Comparison of ENCODE assay signal across 20 mouse cellular contexts in the genomic region with DNA sequence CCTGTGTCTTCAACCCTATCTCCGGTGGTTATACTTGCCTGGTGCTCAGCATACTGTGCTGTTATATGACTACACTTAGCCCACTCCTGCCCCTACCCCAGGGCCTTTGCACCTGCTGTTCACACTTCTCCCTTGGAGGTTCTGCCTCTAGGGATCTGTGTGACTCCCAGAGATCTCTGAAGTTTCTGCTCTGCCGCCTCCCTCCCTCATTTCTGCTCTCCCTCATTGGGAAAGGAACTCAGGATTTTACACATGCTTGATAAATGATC. TPM values are rescaled to one million over a fixed set of nuclear protein-coding genes. Genes with fewer than 3 reads are reported as not detected.
DNase-seq lines count a peak whose midpoint lies in the region; ATAC-seq and TF ChIP-seq lines count a peak whose summit lies in the region.
"Had no signal": no experiment of that assay in that cellular context is flagged by ENCODE, and none has a peak within 500 bp of the region (broad histone marks: within the 10 kb centered on the region; RNA-seq: fewer than 3 reads in every experiment).

No protein-coding gene starts in this region.

- peaks cover 52% of the 10 kb centered on the region for H3K4me1 ChIP-seq in forebrain, embryonic 10.5 days
- H3K4me1 ChIP-seq in forebrain, postnatal 0 days (ENCODE audit: insufficient read depth) = no peaks in the 10 kb centered on the region
- peaks cover 9% of the 10 kb centered on the region; the same call in 1 of the 2 replicates for H3K4me1 ChIP-seq in liver, postnatal 0 days (ENCODE audit: insufficient read depth)
- H3K4me1 ChIP-seq in ES-E14 (ENCODE audit: control insufficient read depth in 2 of 2, insufficient read depth in 2 of 2, low read length in 2 of 2, poor library complexity in 1 of 2) = peaks cover 5 to 38% of the 10 kb centered on the region in 2 experiments; a peak in 3 of 4 replicates

- no peak for DNase-seq in forebrain, embryonic 10.5 days (ENCODE audit: extremely low spot score, low spot score)
- DNase-seq in forebrain, postnatal 0 days = no peak
- DNase-seq in liver, postnatal 0 days = no peak
- DNase-seq in liver (no peak), ES-E14 (ENCODE audit: low read depth, low spot score) (no peak)
- DNase-seq in left cerebral cortex, adult 2 months (ENCODE audit: extremely low spot score in 1 of 2, low spot score in 2 of 2) = no peak
- DNase-seq in gastrocnemius, postnatal 14 days = no peak
- DNase-seq: adrenal gland, postnatal 25 days; cerebellum, adult 9-10 months; gastrocnemius, adult 2 months; kidney, postnatal 10 days; liver, embryonic 13.5 days; lung, embryonic 14.5 days; right cerebral cortex, postnatal 14 days had no signal

- TF ChIP-seq EP300 in liver, postnatal 0 days (IDR thresholded peaks at IDR 0.05; ENCODE audit: low read depth) = no peak

- peak overlapping the region; percentile 85 for H3K27ac ChIP-seq in forebrain, embryonic 10.5 days
- no peak overlapping the region for H3K27ac ChIP-seq in forebrain, postnatal 0 days (ENCODE audit: low read depth, low read length)
- no peak overlapping the region for H3K27ac ChIP-seq in liver, postnatal 0 days (ENCODE audit: low read depth)
- H3K27ac ChIP-seq in ES-E14 (ENCODE audit: insufficient read depth, low read depth, low read length, poor library complexity, severe bottlenecking) (peak overlapping the region; percentile 96), macrophage (peak overlapping the region; percentile 86)
- H3K27ac ChIP-seq in left cerebral cortex, adult 2 months = no peak overlapping the region
- H3K27ac ChIP-seq: gastrocnemius, adult 2 months; hindbrain, postnatal 0 days; liver, embryonic 13.5 days; midbrain, embryonic 13.5 days had no signal

- H3K27me3 ChIP-seq in forebrain, embryonic 10.5 days (ENCODE audit: poor library complexity, severe bottlenecking) = peaks cover 28% of the 10 kb centered on the region
- no peaks in the 10 kb centered on the region for H3K27me3 ChIP-seq in forebrain, postnatal 0 days (ENCODE audit: insufficient read depth, low read length)
- H3K27me3 ChIP-seq in liver, postnatal 0 days (ENCODE audit: insufficient read depth, low read length) = no peaks in the 10 kb centered on the region
- H3K27me3 ChIP-seq: limb, embryonic 13.5 days had no signal

- no peak overlapping the region for H3K4me3 ChIP-seq in forebrain, embryonic 10.5 days
- no peak overlapping the region for H3K4me3 ChIP-seq in forebrain, postnatal 0 days (ENCODE audit: low read depth, low read length)
- H3K4me3 ChIP-seq in liver, postnatal 0 days (ENCODE audit: low read depth, low read length) = no peak overlapping the region
- H3K4me3 ChIP-seq in ES-E14 (ENCODE audit: insufficient read depth in 1 of 2, low read depth in 1 of 2, low read length in 2 of 2, poor library complexity in 1 of 2, severe bottlenecking in 1 of 2) = peak overlapping the region in 1 of 2 experiments; percentile 6; a peak in 1 of 4 replicates
- no peak overlapping the region for H3K4me3 ChIP-seq in macrophage (ENCODE audit: inconsistent target)
- no peak overlapping the region for H3K4me3 ChIP-seq in left cerebral cortex, adult 2 months
- H3K4me3 ChIP-seq: gastrocnemius, adult 2 months; limb, embryonic 13.5 days; liver, embryonic 13.5 days; megakaryocyte, embryonic 14.5 days; midbrain, embryonic 13.5 days had no signal

- ATAC-seq in forebrain, postnatal 0 days = no peak
- peak; percentile 33; the same call in 1 of the 2 replicates for ATAC-seq in liver, postnatal 0 days
- ATAC-seq: CD4-positive, CD25-positive, alpha-beta regulatory T cell, adult 4 months had no signal

- 84% methylated on average over 2 of the region's 2 CpGs for WGBS in forebrain, embryonic 10.5 days
- WGBS in forebrain, postnatal 0 days = 90% methylated on average over 2 of the region's 2 CpGs
- WGBS in liver, postnatal 0 days (ENCODE audit: insufficient replicate concordance) = 64% methylated on average over 2 of the region's 2 CpGs
- WGBS in macrophage (ENCODE audit: missing documents) = 100% methylated on average over 2 of the region's 2 CpGs

- H3K4me2 ChIP-seq in forebrain, postnatal 0 days (ENCODE audit: low read depth) = no peak overlapping the region
- no peak overlapping the region for H3K4me2 ChIP-seq in liver, postnatal 0 days (ENCODE audit: low read depth, low read length)
- H3K4me2 ChIP-seq: limb, embryonic 13.5 days; liver, embryonic 13.5 days; lung, embryonic 14.5 days; midbrain, embryonic 13.5 days had no signal

- no peaks in the 10 kb centered on the region for H3K36me3 ChIP-seq in forebrain, embryonic 10.5 days (replicated peaks)
- H3K36me3 ChIP-seq in forebrain, postnatal 0 days (ENCODE audit: insufficient read depth) = no peaks in the 10 kb centered on the region
- H3K36me3 ChIP-seq in liver, postnatal 0 days (replicated peaks; ENCODE audit: insufficient read depth, low read length) = no peaks in the 10 kb centered on the region
- no peaks in the 10 kb centered on the region for H3K36me3 ChIP-seq in ES-E14 (ENCODE audit: control insufficient read depth, insufficient read depth, low read length, poor library complexity, severe bottlenecking)
- no peaks in the 10 kb centered on the region for H3K36me3 ChIP-seq in macrophage (ENCODE audit: inconsistent target)
- H3K36me3 ChIP-seq: limb, embryonic 13.5 days; liver, embryonic 13.5 days; midbrain, embryonic 13.5 days had no signal

- H3K9me3 ChIP-seq in forebrain, embryonic 10.5 days = no peaks in the 10 kb centered on the region
- H3K9me3 ChIP-seq in forebrain, postnatal 0 days (ENCODE audit: low read length) = no peaks in the 10 kb centered on the region
- H3K9me3 ChIP-seq in liver, postnatal 0 days (ENCODE audit: low read length) = no peaks in the 10 kb centered on the region
- H3K9me3 ChIP-seq in ES-E14 (ENCODE audit: control insufficient read depth, insufficient read depth, low read depth, low read length) = no peaks in the 10 kb centered on the region
- H3K9me3 ChIP-seq: limb, embryonic 13.5 days; liver, embryonic 13.5 days; megakaryocyte, embryonic 14.5 days; midbrain, embryonic 13.5 days had no signal

- no peak overlapping the region for H3K9ac ChIP-seq in forebrain, postnatal 0 days
- no peak overlapping the region for H3K9ac ChIP-seq in liver, postnatal 0 days (replicated peaks)
- peak overlapping the region; percentile 50; the same call in 1 of the 2 replicates for H3K9ac ChIP-seq in ES-E14 (ENCODE audit: insufficient read depth, low read depth, low read length, poor library complexity, severe bottlenecking)
- H3K9ac ChIP-seq: limb, embryonic 13.5 days; liver, embryonic 13.5 days; lung, embryonic 14.5 days; midbrain, embryonic 13.5 days had no signal

- intact Hi-C loops in left cerebral cortex, adult 2 months (cut with DNase I) = no loop called here
- intact Hi-C loops in gastrocnemius, postnatal 14 days (cut with DNase I; ENCODE audit: low total_unique reads) = no loop called here

- H3K79me2 ChIP-seq in macrophage (ENCODE audit: inconsistent target) = no peaks in the 10 kb centered on the region; the same call in 1 of the 2 replicates

- in situ Hi-C loops in ES-E14 (cut with MboI; ENCODE audit: low sequenced_read_pairs in 2 of 2, unreplicated experiment in 2 of 2) = no loop called here

- no peak for TF ChIP-seq CTCF in forebrain, postnatal 0 days (IDR thresholded peaks at IDR 0.05; ENCODE audit: low read depth)
- no peak for TF ChIP-seq CTCF in liver, postnatal 0 days (IDR thresholded peaks at IDR 0.05; ENCODE audit: low read depth)
- TF ChIP-seq CTCF in left cerebral cortex, adult 2 months (IDR thresholded peaks at IDR 0.05) = no peak

TF ChIP-seq in ES-E14, 5 proteins besides CTCF, POLR2A, EP300 and RAD21:
- TF ChIP-seq MAFK (IDR thresholded peaks at IDR 0.05; ENCODE audit: insufficient read depth, low read depth, low read length) (no peak), ZNF384 (IDR thresholded peaks at IDR 0.05; ENCODE audit: low read depth, low read length) (no peak), CHD2 (IDR thresholded peaks at IDR 0.05; ENCODE audit: low read depth, low read length) (no peak), ZC3H11A (IDR thresholded peaks at IDR 0.05; ENCODE audit: borderline replicate concordance, low read depth, low read length) (no peak), HCFC1 (IDR thresholded peaks at IDR 0.05; ENCODE audit: borderline replicate concordance, insufficient read depth, low read length) (no peak)

RNA-seq across cellular contexts. Expression of gene Bak1, which starts 12.9 kb away (rescaled TPM):
- polyA plus RNA-seq in forebrain, embryonic 10.5 days (2016; fragmentation: Nextera tagmentation; extraction: Ambion mirVana) = 3.1 and 3.4 TPM in 2 replicates
- total RNA-seq in forebrain, postnatal 0 days (2014; rRNA removed) = 36.5 and 48.1 TPM in 2 replicates
- 2.5 and 3.5 TPM in 2 replicates for polyA plus RNA-seq in forebrain, postnatal 0 days (2015; fragmentation: Nextera tagmentation; extraction: Ambion mirVana)
- 2.7 and 2.9 TPM in 2 replicates for polyA plus RNA-seq in liver, postnatal 0 days (2015; fragmentation: Nextera tagmentation; extraction: Ambion mirVana)
- 36.4 and 53.2 TPM in 2 replicates for total RNA-seq in ES-E14 (2012; rRNA removed)
- total RNA-seq in macrophage (2018; cell fraction: chromatin; rRNA removed) = 10 to 100 TPM in 20 of 26 experiments, 1 to 10 TPM in 6; 1.1 to 35.9 (median 16.7) TPM
- 100 to 1,000 TPM in 22 of 26 experiments, 10 to 100 TPM in 4; 84.9 to 227 (median 142) TPM for total RNA-seq in macrophage (2018; cell fraction: cytosol; rRNA removed)
- 10 to 100 TPM in 25 of 26 experiments, 1 to 10 TPM in 1; 8.4 to 90.5 (median 37.8) TPM for total RNA-seq in macrophage (2018; cell fraction: nucleus; rRNA removed)
- polyA plus RNA-seq in macrophage (2018) = 89.6 to 180 TPM (median 127 TPM) in 3 replicates
- 10 to 100 TPM; 13.0 to 14.0 TPM for total RNA-seq in left cerebral cortex, adult 2 months (2021)
- total RNA-seq in gastrocnemius, postnatal 14 days (2021) = 10 to 100 TPM; 24.7 to 27.9 TPM

RNA-seq across cellular contexts. Expression of gene Itpr3, which starts 15.4 kb away (rescaled TPM):
- 1.6 TPM in 2 replicates for polyA plus RNA-seq in forebrain, embryonic 10.5 days (2016; fragmentation: Nextera tagmentation; extraction: Ambion mirVana)
- 1.8 and 2.9 TPM in 2 replicates for total RNA-seq in forebrain, postnatal 0 days (2014; rRNA removed)
- 0.30 TPM in 2 replicates for polyA plus RNA-seq in forebrain, postnatal 0 days (2015; fragmentation: Nextera tagmentation; extraction: Ambion mirVana)
- 0.36 and 0.45 TPM in 2 replicates for polyA plus RNA-seq in liver, postnatal 0 days (2015; fragmentation: Nextera tagmentation; extraction: Ambion mirVana)
- 44.1 and 74.5 TPM in 2 replicates for total RNA-seq in ES-E14 (2012; rRNA removed)
- 10 to 100 TPM in 19 of 26 experiments, 1 to 10 TPM in 7; 3.2 to 21.0 (median 13.3) TPM for total RNA-seq in macrophage (2018; cell fraction: chromatin; rRNA removed)
- total RNA-seq in macrophage (2018; cell fraction: cytosol; rRNA removed) = 1 to 10 TPM; 2.2 to 5.5 (median 3.8) TPM
- 10 to 100 TPM in 4 of 26 experiments, 1 to 10 TPM in 22; 2.8 to 28.3 (median 7.5) TPM for total RNA-seq in macrophage (2018; cell fraction: nucleus; rRNA removed)
- polyA plus RNA-seq in macrophage (2018) = 2.1 to 11.2 TPM (median 2.1 TPM) in 3 replicates
- 1 to 10 TPM; 2.2 to 3.3 TPM for total RNA-seq in left cerebral cortex, adult 2 months (2021)
- 1 to 10 TPM; 4.2 to 5.7 TPM for total RNA-seq in gastrocnemius, postnatal 14 days (2021)

Comparison
In these comparisons a context has a peak if more than half of its experiments do, and no peak if none do; other contexts are left out.
1. H3K27ac ChIP-seq: peak in forebrain, embryonic 10.5 days (single experiment), ES-E14 (single experiment) and macrophage (single experiment); none in forebrain, postnatal 0 days (single experiment), liver, postnatal 0 days (single experiment) and left cerebral cortex, adult 2 months (single experiment).